Mouse (Mus musculus): Measurements from ENCODE around the gene Dgkb. TPM values are rescaled to one million over a fixed set of nuclear protein-coding genes. Genes with fewer than 3 reads are reported as not detected.

Gene Dgkb
- polyA plus RNA-seq, 1 experiment from 2014 or later: 1.6 TPM

- H3K27ac ChIP-seq (ENCODE audit: low read depth, low read length): no peak overlapping the region
- peak overlapping the region; percentile 92 for H3K4me2 ChIP-seq (ENCODE audit: low read depth)
- ATAC-seq (ENCODE audit: insufficient read depth, low FRiP score, low TSS enrichment) (no peak), DNase-seq (ENCODE audit: low spot score) (no peak)
- H3K4me1 ChIP-seq (ENCODE audit: control insufficient read depth, insufficient read depth, low read length): no peaks in the 10 kb centered on the region
- peak overlapping the region; percentile 45 for H3K4me3 ChIP-seq (ENCODE audit: low read depth, low read length)
- no peaks in the 10 kb centered on the region for H3K36me3 ChIP-seq (ENCODE audit: control insufficient read depth, insufficient read depth, low read length)
- no peaks in the 10 kb centered on the region for H3K27me3 ChIP-seq (ENCODE audit: control insufficient read depth, insufficient read depth, low read length)
- no peaks in the 10 kb centered on the region for H3K9me3 ChIP-seq (ENCODE audit: control insufficient read depth, low read length)
- no peak overlapping the region for H3K9ac ChIP-seq (ENCODE audit: low read length)
- WGBS: 3% methylated on average over 10 of the region's 10 CpGs
Observed at GRCm38 (mm10) chr12:37881376-37881775, 63.9 kb downstream of the Dgkb start.

DNA sequence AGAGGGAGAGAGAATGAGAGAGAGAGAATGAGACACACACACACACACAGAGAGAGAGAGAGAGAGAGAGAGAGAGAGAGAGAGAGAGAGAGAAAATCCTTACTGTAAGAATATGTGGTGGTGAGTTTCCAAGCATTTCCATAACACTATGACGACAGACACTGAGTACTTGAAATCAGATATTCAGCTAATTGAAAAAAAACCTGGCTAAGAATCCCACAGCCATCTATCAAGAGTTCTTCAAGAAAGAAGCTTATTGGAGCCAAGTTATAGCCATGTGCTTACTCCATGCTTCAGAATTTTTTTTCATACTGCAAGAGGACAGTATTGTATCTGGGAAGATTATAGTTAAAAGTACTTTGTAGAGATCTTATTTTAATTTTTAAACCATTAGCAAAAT lies 65.3 kb downstream of the Dgkb start:
- no peaks in the 10 kb centered on the region for H3K27me3 ChIP-seq (ENCODE audit: control insufficient read depth, insufficient read depth, low read length)
- WGBS: 74% methylated on average over 1 of the region's 1 CpGs
- H3K9ac ChIP-seq (ENCODE audit: low read length): no peak overlapping the region
- no peaks in the 10 kb centered on the region for H3K4me1 ChIP-seq (ENCODE audit: control insufficient read depth, insufficient read depth, low read length)
- H3K4me3 ChIP-seq (ENCODE audit: low read depth, low read length): no peak overlapping the region
- no peak overlapping the region for H3K4me2 ChIP-seq (ENCODE audit: low read depth)
- H3K36me3 ChIP-seq (ENCODE audit: control insufficient read depth, insufficient read depth, low read length): no peaks in the 10 kb centered on the region
- H3K27ac ChIP-seq (ENCODE audit: low read depth, low read length): no peak overlapping the region
- no peak for DNase-seq (ENCODE audit: low spot score)
- no peak for ATAC-seq (ENCODE audit: insufficient read depth, low FRiP score, low TSS enrichment)
- no peaks in the 10 kb centered on the region for H3K9me3 ChIP-seq (ENCODE audit: control insufficient read depth, low read length)

- no peaks in the 10 kb centered on the region for H3K27me3 ChIP-seq (ENCODE audit: control insufficient read depth, insufficient read depth, low read length)
- H3K4me3 ChIP-seq (ENCODE audit: low read depth, low read length): no peak overlapping the region
- H3K9ac ChIP-seq (ENCODE audit: low read length): no peak overlapping the region
- no peak for DNase-seq (ENCODE audit: low spot score)
- ATAC-seq (ENCODE audit: insufficient read depth, low FRiP score, low TSS enrichment): no peak
- no peaks in the 10 kb centered on the region for H3K36me3 ChIP-seq (ENCODE audit: control insufficient read depth, insufficient read depth, low read length)
- 90% methylated on average over 4 of the region's 4 CpGs for WGBS
- H3K4me2 ChIP-seq (ENCODE audit: low read depth): no peak overlapping the region
- H3K4me1 ChIP-seq (ENCODE audit: control insufficient read depth, insufficient read depth, low read length): no peaks in the 10 kb centered on the region
- no peak overlapping the region for H3K27ac ChIP-seq (ENCODE audit: low read depth, low read length)
- no peaks in the 10 kb centered on the region for H3K9me3 ChIP-seq (ENCODE audit: control insufficient read depth, low read length)
Observed at GRCm38 (mm10) chr12:37883781-37884180, 66.3 kb downstream of the Dgkb start.

DNA sequence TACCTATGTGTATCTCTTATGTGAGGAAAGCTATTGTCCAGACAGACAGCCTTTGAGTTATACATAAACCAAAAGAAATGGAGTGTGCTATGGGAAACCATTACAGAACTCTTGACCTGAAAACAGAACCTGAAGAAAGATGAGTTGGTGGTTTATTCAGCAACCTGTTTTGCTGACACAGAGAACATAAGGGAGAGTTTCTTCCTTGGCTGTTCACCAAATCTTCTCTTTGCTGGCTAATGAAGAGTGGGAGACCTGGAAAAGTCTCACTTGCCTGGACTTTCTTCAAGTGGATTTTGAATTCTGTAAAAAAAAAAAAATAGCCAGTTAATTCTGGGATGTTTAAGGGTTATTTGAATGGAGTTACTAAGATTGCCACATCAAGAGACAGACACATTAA lies 71.1 kb downstream of the Dgkb start:
- DNase-seq (ENCODE audit: low spot score) (no peak), ATAC-seq (ENCODE audit: insufficient read depth, low FRiP score, low TSS enrichment) (no peak)
- H3K4me1 ChIP-seq (ENCODE audit: control insufficient read depth, insufficient read depth, low read length): no peaks in the 10 kb centered on the region
- no peak overlapping the region for H3K9ac ChIP-seq (ENCODE audit: low read length)
- no peak overlapping the region for H3K4me3 ChIP-seq (ENCODE audit: low read depth, low read length)
- H3K36me3 ChIP-seq (ENCODE audit: control insufficient read depth, insufficient read depth, low read length): no peaks in the 10 kb centered on the region
- no peaks in the 10 kb centered on the region for H3K9me3 ChIP-seq (ENCODE audit: control insufficient read depth, low read length)
- H3K4me2 ChIP-seq (ENCODE audit: low read depth): no peak overlapping the region
- H3K27ac ChIP-seq (ENCODE audit: low read depth, low read length): no peak overlapping the region
- H3K27me3 ChIP-seq (ENCODE audit: control insufficient read depth, insufficient read depth, low read length): no peaks in the 10 kb centered on the region

DNA sequence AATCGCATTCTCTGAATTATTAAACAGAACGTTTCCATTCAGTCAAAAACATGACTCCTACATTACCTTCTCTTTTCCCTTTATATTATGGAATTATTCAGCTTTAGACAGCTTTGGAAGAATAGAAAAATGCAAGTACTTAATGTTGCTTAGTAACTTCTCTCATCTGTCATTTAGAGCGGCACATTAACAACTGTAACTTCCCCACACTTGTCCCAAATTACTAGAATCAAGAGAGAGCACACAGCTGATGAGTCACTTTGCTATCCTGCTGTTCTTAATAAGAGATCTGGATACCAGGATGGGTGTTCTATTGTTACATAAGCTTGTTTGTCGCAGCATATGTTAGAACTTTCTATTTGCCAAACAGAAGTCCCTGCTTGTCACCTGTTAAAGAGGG lies 71.9 kb downstream of the Dgkb start:
- H3K4me3 ChIP-seq (ENCODE audit: low read depth, low read length): no peak overlapping the region
- no peaks in the 10 kb centered on the region for H3K36me3 ChIP-seq (ENCODE audit: control insufficient read depth, insufficient read depth, low read length)
- 78% methylated on average over 4 of the region's 4 CpGs for WGBS
- ATAC-seq (ENCODE audit: insufficient read depth, low FRiP score, low TSS enrichment) (no peak), DNase-seq (ENCODE audit: low spot score) (no peak)
- H3K4me1 ChIP-seq (ENCODE audit: control insufficient read depth, insufficient read depth, low read length): no peaks in the 10 kb centered on the region
- H3K27me3 ChIP-seq (ENCODE audit: control insufficient read depth, insufficient read depth, low read length): no peaks in the 10 kb centered on the region
- no peak overlapping the region for H3K9ac ChIP-seq (ENCODE audit: low read length)
- H3K9me3 ChIP-seq (ENCODE audit: control insufficient read depth, low read length): no peaks in the 10 kb centered on the region
- H3K4me2 ChIP-seq (ENCODE audit: low read depth): no peak overlapping the region
- H3K27ac ChIP-seq (ENCODE audit: low read depth, low read length): no peak overlapping the region

GRCm38 (mm10) chr12:37891336-37891735 lies 73.8 kb downstream of the Dgkb start:
- H3K9me3 ChIP-seq (ENCODE audit: control insufficient read depth, low read length): no peaks in the 10 kb centered on the region
- H3K27me3 ChIP-seq (ENCODE audit: control insufficient read depth, insufficient read depth, low read length): no peaks in the 10 kb centered on the region
- ATAC-seq (ENCODE audit: insufficient read depth, low FRiP score, low TSS enrichment) (no peak), DNase-seq (ENCODE audit: low spot score) (no peak)
- no peak overlapping the region for H3K4me2 ChIP-seq (ENCODE audit: low read depth)
- no peak overlapping the region for H3K27ac ChIP-seq (ENCODE audit: low read depth, low read length)
- H3K36me3 ChIP-seq (ENCODE audit: control insufficient read depth, insufficient read depth, low read length): no peaks in the 10 kb centered on the region
- no peak overlapping the region for H3K4me3 ChIP-seq (ENCODE audit: low read depth, low read length)
- WGBS: 93% methylated on average over 3 of the region's 3 CpGs
- no peak overlapping the region for H3K9ac ChIP-seq (ENCODE audit: low read length)
- no peaks in the 10 kb centered on the region for H3K4me1 ChIP-seq (ENCODE audit: control insufficient read depth, insufficient read depth, low read length)

- Histone ChIP-seq H3K4me1 (ENCODE audit: control insufficient read depth, insufficient read depth, low read length) (no peaks in the 10 kb centered on the region), H3K4me3 (ENCODE audit: low read depth, low read length) (no peak overlapping the region), H3K9me3 (ENCODE audit: control insufficient read depth, low read length) (no peaks in the 10 kb centered on the region), H3K9ac (ENCODE audit: low read length) (no peak overlapping the region), H3K27ac (ENCODE audit: low read depth, low read length) (no peak overlapping the region), H3K27me3 (ENCODE audit: control insufficient read depth, insufficient read depth, low read length) (no peaks in the 10 kb centered on the region), H3K36me3 (ENCODE audit: control insufficient read depth, insufficient read depth, low read length) (no peaks in the 10 kb centered on the region), H3K4me2 (ENCODE audit: low read depth) (no peak overlapping the region)
- 93% methylated on average over 2 of the region's 2 CpGs for WGBS
- no peak for ATAC-seq (ENCODE audit: insufficient read depth, low FRiP score, low TSS enrichment)
- DNase-seq (ENCODE audit: low spot score): no peak
Observed at GRCm38 (mm10) chr12:37942163-37942562, 124.6 kb downstream of the Dgkb start.

DNA sequence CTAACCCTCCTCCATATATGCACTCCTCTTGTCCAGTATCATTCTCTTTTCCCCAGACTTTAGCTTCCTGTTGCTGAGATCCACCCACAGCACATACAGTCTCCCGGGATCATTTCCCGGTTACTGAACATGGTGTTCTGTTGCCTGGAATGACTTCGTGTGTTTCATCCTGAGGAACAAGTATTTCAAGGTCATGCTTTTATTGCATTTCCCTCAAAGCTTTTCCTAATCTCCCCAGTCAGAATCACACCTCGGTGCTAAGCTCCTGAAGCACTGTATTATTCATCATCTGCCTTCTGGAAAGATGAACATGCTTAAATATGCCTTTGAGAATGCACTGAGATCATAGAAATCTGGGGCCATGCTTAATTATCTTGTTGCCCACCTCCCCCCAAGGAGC lies 138.7 kb downstream of the Dgkb start:
- no peak for DNase-seq (ENCODE audit: low spot score)
- Histone ChIP-seq H3K4me3 (ENCODE audit: low read depth, low read length) (no peak overlapping the region), H3K27me3 (ENCODE audit: control insufficient read depth, insufficient read depth, low read length) (no peaks in the 10 kb centered on the region), H3K4me2 (ENCODE audit: low read depth) (no peak overlapping the region), H3K27ac (ENCODE audit: low read depth, low read length) (no peak overlapping the region), H3K9me3 (ENCODE audit: control insufficient read depth, low read length) (no peaks in the 10 kb centered on the region), H3K4me1 (ENCODE audit: control insufficient read depth, insufficient read depth, low read length) (no peaks in the 10 kb centered on the region), H3K36me3 (ENCODE audit: control insufficient read depth, insufficient read depth, low read length) (no peaks in the 10 kb centered on the region), H3K9ac (ENCODE audit: low read length) (no peak overlapping the region)
- no peak for ATAC-seq (ENCODE audit: insufficient read depth, low FRiP score, low TSS enrichment)
- WGBS: 85% methylated on average over 4 of the region's 4 CpGs

DNA sequence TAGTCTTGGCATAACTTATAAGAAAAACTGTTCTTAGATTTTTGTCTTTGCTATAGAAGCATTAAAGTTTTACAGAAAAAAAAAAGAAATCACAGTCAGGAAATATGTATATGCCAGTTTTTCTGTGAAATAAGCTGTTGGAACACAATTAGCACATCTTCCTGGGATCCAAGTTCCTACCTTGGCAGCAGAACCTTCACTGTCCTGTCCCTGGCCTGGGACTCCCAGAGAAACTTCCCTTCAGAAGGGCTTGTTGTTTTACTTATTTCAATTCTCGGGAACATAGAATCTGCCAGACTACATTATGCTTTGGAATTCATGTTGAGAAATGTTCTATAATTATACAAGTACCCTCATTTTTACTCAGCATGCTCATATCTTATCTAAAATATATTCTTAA lies 154.0 kb downstream of the Dgkb start:
- no peak overlapping the region for H3K9ac ChIP-seq (ENCODE audit: low read length)
- H3K27ac ChIP-seq (ENCODE audit: low read depth, low read length): no peak overlapping the region
- no peak for ATAC-seq (ENCODE audit: insufficient read depth, low FRiP score, low TSS enrichment)
- no peaks in the 10 kb centered on the region for H3K4me1 ChIP-seq (ENCODE audit: control insufficient read depth, insufficient read depth, low read length)
- H3K27me3 ChIP-seq (ENCODE audit: control insufficient read depth, insufficient read depth, low read length): no peaks in the 10 kb centered on the region
- no peak overlapping the region for H3K4me2 ChIP-seq (ENCODE audit: low read depth)
- WGBS: 89% methylated on average over 1 of the region's 1 CpGs
- no peaks in the 10 kb centered on the region for H3K9me3 ChIP-seq (ENCODE audit: control insufficient read depth, low read length)
- H3K36me3 ChIP-seq (ENCODE audit: control insufficient read depth, insufficient read depth, low read length): no peaks in the 10 kb centered on the region
- DNase-seq (ENCODE audit: low spot score): no peak
- H3K4me3 ChIP-seq (ENCODE audit: low read depth, low read length): no peak overlapping the region
